Mouse (Mus musculus) liver, adult 2 months (tissue): ENCODE data around the gene Hmg20b. TPM values are rescaled to one million over a fixed set of nuclear protein-coding genes. Genes with fewer than 3 reads are reported as not detected.

Source experiments
- DNase-seq: peaks from one replicate; pipeline ENCODE4 v3.0.0-alpha.2; 2011; ENCODE audit warnings: low read depth, low spot score; ENCODE audit errors: extremely low read depth
- H3K27ac ChIP-seq: fragments of 200-500 bp; replicated peaks from 2 replicates; pipeline ENCODE4 v1.5.1; 2012; ENCODE audit warnings: low read depth, mild to moderate bottlenecking, control low read depth, inconsistent platforms, low read length; ENCODE audit not compliant: insufficient read depth
- H3K27me3 ChIP-seq: fragments of 200-500 bp; 2 replicates; pipeline ENCODE4 v1.6.1; 2012; ENCODE audit warnings: mild to moderate bottlenecking, moderate library complexity, low read length, inconsistent platforms; ENCODE audit not compliant: control insufficient read depth, insufficient read depth
- H3K36me3 ChIP-seq: fragments of 200-500 bp; 2 replicates; pipeline ENCODE4 v1.6.1; 2012; ENCODE audit warnings: low read length, inconsistent platforms; ENCODE audit not compliant: control insufficient read depth, insufficient read depth
- H3K4me1 ChIP-seq: fragments of 200-500 bp; 2 replicates; pipeline ENCODE4 v1.6.1; 2011; ENCODE audit warnings: low read length; ENCODE audit not compliant: control insufficient read depth, insufficient read depth
- H3K4me3 ChIP-seq: fragments of 200-500 bp; 2 replicates; pipeline ENCODE4 v1.5.1; 2011; ENCODE audit warnings: low read depth, mild to moderate bottlenecking, control low read depth, low read length, moderate library complexity; ENCODE audit not compliant: insufficient read depth
- H3K79me2 ChIP-seq: fragments of 200-500 bp; 2 replicates; pipeline ENCODE4 v1.6.1; 2012; ENCODE audit warnings: inconsistent platforms, mild to moderate bottlenecking, low read length, moderate library complexity; ENCODE audit not compliant: control insufficient read depth, insufficient read depth
- H3K9ac ChIP-seq: fragments of 200-500 bp; 2 replicates; pipeline ENCODE4 v1.6.1; 2012; ENCODE audit warnings: low read depth, mild to moderate bottlenecking, control low read depth, inconsistent platforms, low read length
- CTCF ChIP-seq: fragments of 200-500 bp; IDR thresholded peaks from 2 replicates; pipeline ENCODE4 v1.5.1; 2011; ENCODE audit warnings: low read depth, low read length, control low read depth
- POLR2A ChIP-seq: fragments of 200-500 bp; IDR thresholded peaks from 2 replicates; pipeline ENCODE4 v1.6.1; 2011; ENCODE audit warnings: low read length, control low read depth; ENCODE audit not compliant: insufficient read depth; ENCODE audit errors: extremely low read depth
- WGBS: fragments of 180-500 bp; shearing (Covaris S2); methylation state at CpG from one replicate; pipeline ENCODE4 v1.1.7; 2018; 5-methylcytosine and 5-hydroxymethylcytosine counted together
- polyA plus RNA-seq: library from polyadenylated mRNA; depleted of rRNA; stranded (reverse); fragments of >200 nt; gene quantifications from 2 replicates; pipeline ENCODE4 v1.2.3, GENCODE M21; 2012
- total RNA-seq: library from RNA; depleted of rRNA; stranded (reverse); fragments of >200 nt; gene quantifications from 2 replicates; pipeline ENCODE4 v1.2.3, GENCODE M21; 2014

Gene Hmg20b
- total and polyA plus RNA-seq, 2 experiments = 9.9 to 54.0 TPM

DNA sequence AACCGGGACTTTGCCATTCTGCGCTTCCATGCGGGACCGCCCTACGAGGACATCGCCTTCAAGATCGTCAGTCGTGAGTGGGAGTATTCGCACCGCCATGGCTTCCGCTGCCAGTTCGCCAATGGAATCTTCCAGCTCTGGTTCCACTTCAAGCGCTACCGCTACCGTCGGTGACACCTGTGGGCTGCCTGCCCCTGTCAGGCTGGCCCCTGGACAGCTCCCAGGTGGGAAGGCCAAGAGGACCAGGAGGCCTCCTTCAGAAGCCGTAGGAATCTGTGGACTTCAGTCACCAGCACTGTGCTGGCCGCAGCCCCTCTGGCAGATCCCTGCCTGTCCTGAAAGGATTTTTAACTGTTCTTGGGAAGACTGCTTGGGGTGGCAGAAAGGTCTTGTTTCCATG is 24.5 kb downstream of the Hmg20b start:
- whole genome bisulfite sequencing = 94% methylated on average over 18 of the region's 18 CpGs
- DNase-seq = no peak
- H3K36me3 ChIP-seq = peaks cover 7% of the 10 kb centered on the region
- peaks cover 9% of the 10 kb centered on the region; the same call in 1 of the 2 replicates for H3K79me2 ChIP-seq
- H3K27ac ChIP-seq = no peak overlapping the region
- no peaks in the 10 kb centered on the region for H3K27me3 ChIP-seq
- no peak overlapping the region for H3K4me3 ChIP-seq
- no peak overlapping the region for H3K9ac ChIP-seq
- peaks cover 2% of the 10 kb centered on the region for H3K4me1 ChIP-seq
- TF ChIP-seq CTCF (no peak), POLR2A (no peak)

DNA sequence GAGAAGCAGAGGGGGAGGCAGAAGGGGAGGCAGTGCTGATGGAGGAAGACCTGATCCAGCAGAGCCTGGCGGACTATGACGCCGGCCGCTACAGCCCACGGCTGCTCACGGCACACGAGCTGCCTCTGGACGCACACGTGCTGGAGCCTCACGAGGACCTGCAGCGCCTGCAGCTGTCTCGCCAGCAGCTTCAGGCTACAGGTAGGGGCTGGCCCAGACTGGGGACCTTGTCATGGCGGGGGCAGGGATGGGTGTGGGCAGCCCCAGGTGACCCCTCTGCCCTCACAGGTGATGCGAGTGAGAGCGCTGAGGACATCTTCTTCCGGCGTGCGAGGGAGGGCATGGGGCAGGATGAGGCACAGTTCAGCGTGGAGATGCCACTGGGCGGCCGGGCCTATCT is 25.1 kb downstream of the Hmg20b start:
- Histone ChIP-seq H3K27ac (no peak overlapping the region), H3K27me3 (no peaks in the 10 kb centered on the region), H3K79me2 (peaks cover 9% of the 10 kb centered on the region; the same call in 1 of the 2 replicates), H3K36me3 (peaks cover 7% of the 10 kb centered on the region), H3K9ac (no peak overlapping the region), H3K4me3 (no peak overlapping the region), H3K4me1 (peaks cover 2% of the 10 kb centered on the region)
- 95% methylated on average over 21 of the region's 21 CpGs for WGBS
- TF ChIP-seq CTCF = no peak
- TF ChIP-seq POLR2A = no peak
- no peak for DNase-seq

DNA sequence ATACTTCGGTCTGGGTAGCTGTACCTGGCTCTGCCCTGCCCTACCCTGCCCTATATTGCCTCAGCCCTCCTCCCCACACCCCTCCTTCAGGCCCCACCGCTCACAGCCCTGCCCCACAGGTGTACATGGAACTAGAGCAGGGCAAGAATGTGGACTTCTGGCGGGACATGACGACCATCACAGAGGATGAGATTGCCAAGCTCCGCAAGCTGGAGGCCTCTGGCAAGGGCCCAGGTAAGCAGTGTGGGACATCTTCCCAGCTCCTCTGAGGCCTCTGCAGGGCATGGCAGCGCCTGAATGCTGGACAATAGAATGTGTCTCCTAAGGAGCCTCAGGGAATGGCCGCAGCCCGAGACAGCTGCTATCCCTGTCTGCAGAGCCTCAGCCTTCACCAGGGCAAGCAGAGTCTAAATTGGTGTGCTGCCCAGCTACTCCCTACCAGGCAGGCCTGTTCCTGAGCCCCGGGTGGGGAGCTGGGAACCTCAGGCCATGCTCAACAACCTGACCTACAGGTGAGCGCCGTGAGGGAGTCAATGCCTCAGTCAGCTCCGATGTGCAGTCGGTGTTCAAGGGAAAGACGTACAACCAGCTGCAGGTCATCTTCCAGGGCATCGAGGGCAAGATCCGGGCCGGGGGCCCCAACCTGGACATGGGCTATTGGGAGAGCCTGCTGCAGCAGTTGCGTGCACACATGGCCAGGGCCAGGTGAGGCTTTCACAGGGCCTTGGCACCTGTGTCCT is 26.3 kb downstream of the Hmg20b start:
- Histone ChIP-seq H3K27me3 (no peaks in the 10 kb centered on the region), H3K79me2 (peaks cover 9% of the 10 kb centered on the region; the same call in 1 of the 2 replicates), H3K9ac (no peak overlapping the region), H3K4me1 (peaks cover 10% of the 10 kb centered on the region), H3K4me3 (no peak overlapping the region), H3K27ac (no peak overlapping the region), H3K36me3 (peaks cover 7% of the 10 kb centered on the region)
- TF ChIP-seq CTCF (no peak), POLR2A (no peak)
- 92% methylated on average over 18 of the region's 18 CpGs for WGBS
- DNase-seq = no peak

DNA sequence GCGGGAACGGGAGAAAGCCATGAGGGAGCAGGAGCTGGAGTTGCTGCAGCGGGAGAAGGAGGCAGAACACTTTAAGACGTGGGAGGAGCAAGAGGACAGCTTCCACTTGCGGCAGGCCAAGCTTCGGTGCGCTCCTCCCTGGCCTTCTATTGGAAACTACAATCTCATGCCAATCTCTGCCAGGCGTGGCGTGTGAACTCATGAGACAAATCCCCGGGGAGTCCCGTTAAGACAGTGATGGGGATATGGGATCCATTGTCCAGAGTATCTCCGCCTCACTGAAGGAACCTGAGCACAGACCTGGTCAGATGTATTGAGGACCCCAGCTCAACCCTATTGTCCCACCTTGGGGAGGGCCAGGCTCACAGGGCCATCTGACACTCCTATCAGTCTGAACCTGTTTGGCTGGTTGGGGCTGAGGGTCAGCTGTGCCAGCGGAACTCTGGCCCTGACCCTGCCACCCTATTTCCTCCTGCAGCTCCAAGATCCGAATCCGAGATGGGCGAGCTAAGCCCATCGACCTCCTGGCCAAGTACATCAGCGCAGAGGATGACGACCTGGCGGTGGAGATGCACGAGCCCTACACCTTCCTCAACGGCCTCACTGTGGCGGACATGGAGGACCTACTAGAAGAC is 27.0 kb downstream of the Hmg20b start:
- H3K27me3 ChIP-seq = no peaks in the 10 kb centered on the region
- DNase-seq = no peak
- 96% methylated on average over 23 of the region's 23 CpGs for WGBS
- H3K36me3 ChIP-seq = peaks cover 7% of the 10 kb centered on the region
- H3K9ac ChIP-seq = no peak overlapping the region
- no peak overlapping the region for H3K4me3 ChIP-seq
- peaks cover 9% of the 10 kb centered on the region; the same call in 1 of the 2 replicates for H3K79me2 ChIP-seq
- TF ChIP-seq CTCF (no peak), POLR2A (no peak)
- H3K27ac ChIP-seq = no peak overlapping the region
- peaks cover 17% of the 10 kb centered on the region for H3K4me1 ChIP-seq

DNA sequence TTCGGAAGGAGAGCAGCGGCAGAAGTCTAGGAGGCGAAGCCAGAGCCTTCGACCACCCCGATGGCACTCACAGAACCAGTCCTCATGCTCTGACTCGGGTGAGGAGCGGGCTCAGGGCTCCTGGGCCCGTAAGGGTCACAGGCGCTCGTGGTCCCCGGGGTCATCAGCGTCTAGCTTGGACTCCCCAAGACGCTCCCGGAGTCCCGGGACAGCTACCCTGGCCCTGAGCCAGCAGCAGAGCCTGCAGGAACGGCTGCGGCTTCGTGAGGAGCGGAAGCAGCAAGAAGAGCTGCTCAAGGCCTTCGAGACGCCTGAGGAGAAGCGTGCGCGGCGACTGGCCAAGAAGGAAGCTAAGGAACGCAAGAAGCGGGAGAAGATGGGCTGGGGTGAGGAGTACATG is 27.8 kb downstream of the Hmg20b start:
- Histone ChIP-seq H3K27me3 (no peaks in the 10 kb centered on the region), H3K4me3 (no peak overlapping the region), H3K27ac (no peak overlapping the region), H3K36me3 (peaks cover 7% of the 10 kb centered on the region), H3K9ac (no peak overlapping the region), H3K4me1 (peaks cover 18% of the 10 kb centered on the region), H3K79me2 (peaks cover 9% of the 10 kb centered on the region; the same call in 1 of the 2 replicates)
- TF ChIP-seq POLR2A = no peak
- no peak for TF ChIP-seq CTCF
- WGBS = 94% methylated on average over 27 of the region's 27 CpGs
- DNase-seq = no peak

DNA sequence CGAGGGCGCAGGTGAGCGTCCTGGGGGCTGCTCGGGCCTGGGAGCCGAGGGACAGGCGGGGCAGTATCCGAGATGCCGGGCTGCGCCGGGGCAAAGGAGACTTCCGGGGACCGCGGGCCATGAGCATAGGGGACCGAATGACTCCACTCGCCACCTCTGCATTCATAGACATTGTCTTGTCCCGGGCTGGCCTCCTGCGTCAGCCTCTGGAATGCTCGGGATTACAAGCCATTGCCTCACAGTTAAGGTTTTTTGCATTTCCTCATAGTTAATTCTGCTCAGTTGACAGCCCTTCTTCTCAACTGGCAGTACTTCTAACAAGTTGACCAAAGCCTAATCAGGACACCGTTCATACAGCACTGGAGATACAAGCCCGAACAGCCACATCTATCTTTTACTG is 28.8 kb downstream of the Hmg20b start:
- no peak for TF ChIP-seq POLR2A
- TF ChIP-seq CTCF = no peak
- H3K27me3 ChIP-seq = no peaks in the 10 kb centered on the region
- H3K4me1 ChIP-seq = peaks cover 18% of the 10 kb centered on the region
- peaks cover 7% of the 10 kb centered on the region for H3K36me3 ChIP-seq
- H3K27ac ChIP-seq = peak overlapping the region; percentile 96
- WGBS = under 1% methylated on average over 20 of the region's 20 CpGs
- H3K79me2 ChIP-seq = peaks cover 9% of the 10 kb centered on the region; the same call in 1 of the 2 replicates
- peak overlapping the region; percentile 94 for H3K9ac ChIP-seq
- peak overlapping the region; percentile 96 for H3K4me3 ChIP-seq
- DNase-seq = no peak
